Mouse (Mus musculus) fat pad, adult 2 months (tissue): ENCODE data around the gene Crk.

Source experiments
- DNase-seq: peaks from one replicate; pipeline ENCODE4 v3.0.0-alpha.2; 2011; ENCODE audit warnings: low read depth, low spot score; ENCODE audit errors: extremely low read depth

Crk gene

GRCm38 (mm10) chr11:75736978-75737377 is 57.9 kb downstream of the Crk start:
- no peak for DNase-seq

- DNase-seq = no peak
Measured at GRCm38 (mm10) chr11:75737806-75738476, 58.9 kb downstream of the Crk start.

- no peak for DNase-seq
Measured at GRCm38 (mm10) chr11:75738477-75738821, 59.4 kb downstream of the Crk start.

DNA sequence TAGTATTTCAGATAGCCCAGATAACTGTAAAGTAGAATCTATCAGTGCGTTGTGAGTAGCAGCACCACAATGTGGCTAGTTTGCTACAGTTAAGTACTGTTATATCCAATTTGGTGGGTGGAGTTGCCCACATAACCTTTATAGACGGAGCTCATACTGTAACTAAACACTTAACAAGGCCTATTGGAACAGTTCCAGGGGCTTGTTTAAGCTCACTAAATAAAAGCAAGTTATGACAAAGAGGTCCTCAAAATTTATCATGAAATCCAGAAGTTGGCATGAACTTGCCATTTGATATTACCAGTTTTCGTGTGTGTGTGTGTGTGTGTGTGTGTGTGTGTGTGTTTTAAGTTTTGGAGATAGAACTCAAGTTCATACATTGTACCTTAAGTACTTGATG is 61.1 kb downstream of the Crk start:
- no peak for DNase-seq

DNA sequence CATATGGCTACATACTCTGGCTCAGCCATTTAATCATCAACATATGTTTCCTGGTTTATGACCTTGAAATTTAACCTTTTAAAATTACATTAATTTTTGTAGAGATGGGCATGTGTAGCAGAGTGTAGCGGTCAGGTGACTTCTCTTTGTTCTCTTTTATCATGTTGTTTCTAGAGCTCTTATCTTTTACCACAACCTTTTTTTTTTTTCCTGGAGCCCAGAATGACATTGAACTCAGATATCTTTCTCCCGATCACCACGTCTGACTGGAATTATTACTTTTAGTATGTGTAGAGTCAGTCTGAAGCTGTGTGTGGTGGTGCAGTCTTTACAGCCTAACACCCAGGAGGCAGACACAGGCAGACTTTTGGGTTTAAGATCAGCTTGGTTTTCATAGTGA is 62.6 kb downstream of the Crk start:
- DNase-seq = no peak

- no peak for DNase-seq
Measured at GRCm38 (mm10) chr11:75744761-75745160, 65.7 kb downstream of the Crk start.

DNA sequence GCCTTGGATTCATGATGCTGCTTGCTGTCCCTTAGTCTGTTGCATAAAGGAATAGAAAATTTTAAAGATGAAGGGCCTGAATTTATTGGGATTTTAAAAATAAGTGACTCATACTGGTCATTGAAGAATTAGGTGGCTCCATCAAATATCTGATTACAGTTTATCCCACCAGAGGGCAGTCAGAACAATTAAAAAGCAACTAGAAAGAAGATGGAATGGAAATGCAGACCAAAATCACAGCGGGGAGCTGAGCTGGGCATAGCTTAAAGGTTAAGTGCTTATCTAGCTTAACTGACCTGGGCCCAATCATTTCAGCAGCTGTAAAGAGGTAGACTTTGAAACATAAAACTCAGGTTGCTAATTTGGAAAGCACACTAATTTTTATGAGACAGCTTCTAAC is 71.5 kb downstream of the Crk start:
- no peak for DNase-seq

GRCm38 (mm10) chr11:75751082-75751481 is 72.0 kb downstream of the Crk start:
- no peak for DNase-seq
